ENCODE assay signal across 8 mouse cellular contexts in genomic region chr2:151994350-151995122, GRCm38 (mm10). TPM values are rescaled to one million over a fixed set of nuclear protein-coding genes. Genes with fewer than 3 reads are reported as not detected.
DNase-seq lines count a peak whose midpoint lies in the region; ATAC-seq and TF ChIP-seq lines count a peak whose summit lies in the region.

No protein-coding gene starts in this region.

- 7% methylated on average over 22 of the region's 22 CpGs for WGBS in forebrain, postnatal 0 days
- WGBS in hindbrain, embryonic 10.5 days: 6% methylated on average over 22 of the region's 22 CpGs
- 7% methylated on average over 22 of the region's 22 CpGs for WGBS in lung, postnatal 0 days

- peak overlapping the region; percentile 19 to 41 for H3K4me3 ChIP-seq in MEL (ENCODE audit: control insufficient read depth in 1 of 2, insufficient read depth in 1 of 2, low read depth in 2 of 2, low read length in 2 of 2)
- H3K4me3 ChIP-seq in forebrain, postnatal 0 days (ENCODE audit: low read depth, low read length): no peak overlapping the region
- peak overlapping the region; percentile 22 for H3K4me3 ChIP-seq in hindbrain, embryonic 10.5 days
- H3K4me3 ChIP-seq in lung, postnatal 0 days (ENCODE audit: low read depth, low read length): no peak overlapping the region

- H3K4me2 ChIP-seq in forebrain, postnatal 0 days (ENCODE audit: low read depth): peak overlapping the region; percentile 49
- H3K4me2 ChIP-seq in lung, postnatal 0 days (replicated peaks; ENCODE audit: low read depth, low read length): peak overlapping the region; percentile 43

- H3K9me3 ChIP-seq in MEL (replicated peaks; ENCODE audit: insufficient read depth, low read length): no peaks in the 10 kb centered on the region
- no peaks in the 10 kb centered on the region for H3K9me3 ChIP-seq in forebrain, postnatal 0 days (ENCODE audit: low read length)
- no peaks in the 10 kb centered on the region for H3K9me3 ChIP-seq in hindbrain, embryonic 10.5 days
- no peaks in the 10 kb centered on the region for H3K9me3 ChIP-seq in lung, postnatal 0 days (ENCODE audit: low read length)

- peaks cover 17 to 25% of the 10 kb centered on the region in 2 experiments for H3K4me1 ChIP-seq in MEL (ENCODE audit: control insufficient read depth in 1 of 2, insufficient read depth in 2 of 2, low read length in 2 of 2)
- H3K4me1 ChIP-seq in forebrain, postnatal 0 days (ENCODE audit: insufficient read depth): no peaks in the 10 kb centered on the region
- H3K4me1 ChIP-seq in hindbrain, embryonic 10.5 days (replicated peaks): peaks cover 49% of the 10 kb centered on the region
- H3K4me1 ChIP-seq in lung, postnatal 0 days (ENCODE audit: insufficient read depth, low read depth, low read length): no peaks in the 10 kb centered on the region

- peak; percentile 88 for DNase-seq in MEL (ENCODE audit: low read depth, low spot score)
- DNase-seq in cerebellum, adult 18-20 months: peak; percentile 70 to 79
- DNase-seq in forebrain, postnatal 0 days: peak; percentile 88
- peak; percentile 80 for DNase-seq in hindbrain, embryonic 10.5 days (ENCODE audit: low spot score)
- DNase-seq in layer of hippocampus, adult 9-11 months: peak; percentile 48
- peak; percentile 82 for DNase-seq in lung, postnatal 0 days (ENCODE audit: low spot score)
- peak; percentile 53 for DNase-seq in ovary, postnatal 10 days (ENCODE audit: low spot score)
- peak; percentile 78 for DNase-seq in thymus, postnatal 0 days (ENCODE audit: low spot score)

- H3K79me2 ChIP-seq in MEL (ENCODE audit: control insufficient read depth, insufficient read depth, low read length, poor library complexity): no peaks in the 10 kb centered on the region

- no peak for TF ChIP-seq POLR2A in MEL (IDR thresholded peaks at IDR 0.05; ENCODE audit: control insufficient read depth in 1 of 2, insufficient read depth in 1 of 2, low read depth in 1 of 2, low read length in 2 of 2, poor library complexity in 1 of 2)

- peak; percentile 87 to 93 (median 87) for TF ChIP-seq CTCF in MEL (IDR thresholded peaks at IDR 0.05 in 2 of 3, conservative IDR thresholded peaks at IDR 0.05 in 1 of 3; ENCODE audit: control insufficient read depth in 1 of 3, insufficient read depth in 1 of 3, low read depth in 2 of 3, low read length in 3 of 3, poor library complexity in 1 of 3, severe bottlenecking in 1 of 3)
- peak; percentile 92 for TF ChIP-seq CTCF in forebrain, postnatal 0 days (IDR thresholded peaks at IDR 0.05; ENCODE audit: low read depth)
- TF ChIP-seq CTCF in lung, postnatal 0 days (IDR thresholded peaks at IDR 0.05): peak; percentile 93

- H3K27ac ChIP-seq in MEL (ENCODE audit: control insufficient read depth, low read depth, low read length): no peak overlapping the region
- no peak overlapping the region for H3K27ac ChIP-seq in forebrain, postnatal 0 days (ENCODE audit: low read depth, low read length)
- peak overlapping the region; percentile 54 for H3K27ac ChIP-seq in hindbrain, embryonic 10.5 days
- no peak overlapping the region for H3K27ac ChIP-seq in lung, postnatal 0 days (ENCODE audit: low read length)

- TF ChIP-seq RAD21 in MEL (IDR thresholded peaks at IDR 0.05; ENCODE audit: low read depth, low read length): peak; percentile 76

- TF ChIP-seq EP300 in MEL (IDR thresholded peaks at IDR 0.05; ENCODE audit: low read depth in 1 of 2, low read length in 2 of 2): no peak
- TF ChIP-seq EP300 in lung, postnatal 0 days (IDR thresholded peaks at IDR 0.05): no peak

- peak; percentile 64 for ATAC-seq in forebrain, postnatal 0 days
- no peak for ATAC-seq in lung, postnatal 0 days

- H3K27me3 ChIP-seq in MEL (ENCODE audit: control insufficient read depth in 1 of 2, insufficient read depth in 2 of 2, low read length in 2 of 2): peaks cover 0 to 1% of the 10 kb centered on the region in 2 experiments; a peak in 2 of 4 replicates
- peaks cover 18% of the 10 kb centered on the region for H3K27me3 ChIP-seq in forebrain, postnatal 0 days (ENCODE audit: insufficient read depth, low read length)
- peaks cover 65% of the 10 kb centered on the region for H3K27me3 ChIP-seq in hindbrain, embryonic 10.5 days (ENCODE audit: insufficient read depth, poor library complexity, severe bottlenecking)
- no peaks in the 10 kb centered on the region for H3K27me3 ChIP-seq in lung, postnatal 0 days (replicated peaks; ENCODE audit: insufficient read depth, low read length)

- H3K36me3 ChIP-seq in MEL (ENCODE audit: control insufficient read depth in 1 of 2, insufficient read depth in 2 of 2, low read length in 2 of 2): peaks cover 0 to 13% of the 10 kb centered on the region in 2 experiments; a peak in 2 of 4 replicates
- H3K36me3 ChIP-seq in forebrain, postnatal 0 days (ENCODE audit: insufficient read depth): no peaks in the 10 kb centered on the region
- no peaks in the 10 kb centered on the region for H3K36me3 ChIP-seq in hindbrain, embryonic 10.5 days
- H3K36me3 ChIP-seq in lung, postnatal 0 days (ENCODE audit: insufficient read depth, low read length): no peaks in the 10 kb centered on the region

- H3K9ac ChIP-seq in MEL (ENCODE audit: control insufficient read depth, low read depth, low read length, poor library complexity, severe bottlenecking): peak overlapping the region; percentile 46
- H3K9ac ChIP-seq in forebrain, postnatal 0 days: no peak overlapping the region
- H3K9ac ChIP-seq in lung, postnatal 0 days (replicated peaks; ENCODE audit: low read depth): no peak overlapping the region

TF ChIP-seq in MEL, 35 proteins besides CTCF, POLR2A, EP300 and RAD21:
- 0 out of 2 replicates have a peak, but pooled peaks have one; percentile 29 for TF ChIP-seq HCFC1 (IDR thresholded peaks at IDR 0.05; ENCODE audit: low read depth, low read length)
- TF ChIP-seq ELF1 (IDR thresholded peaks at IDR 0.05; ENCODE audit: low read depth, low read length): 0 out of 2 replicates have a peak, but pooled peaks have one; percentile 14
- TF ChIP-seq USF1 (IDR thresholded peaks at IDR 0.05; ENCODE audit: low read depth, low read length): peak; percentile 63
- TF ChIP-seq SMC3 (IDR thresholded peaks at IDR 0.05; ENCODE audit: low read depth, low read length): peak; percentile 89
- peak; percentile 35; the same call in 1 of the 2 replicates for TF ChIP-seq SIN3A (IDR thresholded peaks at IDR 0.05; ENCODE audit: low read length)
- TF ChIP-seq MXI1 (IDR thresholded peaks at IDR 0.05; ENCODE audit: low read depth, low read length): 0 out of 2 replicates have a peak, but pooled peaks have one; percentile 32
- no peak for TF ChIP-seq MAFK (IDR thresholded peaks at IDR 0.05; ENCODE audit: borderline replicate concordance, low read depth, low read length)
- TF ChIP-seq ZC3H11A (IDR thresholded peaks at IDR 0.05; ENCODE audit: low read depth, low read length): peak; percentile 62
- TF ChIP-seq MYC (IDR thresholded peaks at IDR 0.05; ENCODE audit: low read depth, low read length): no peak
TF ChIP-seq in MEL: peak in this region for 7.

RNA-seq across cellular contexts. Expression of gene Slc52a3, which starts 1.8 kb away (rescaled TPM):
- total RNA-seq in MEL (2012; rRNA removed): 11.1 and 14.8 TPM in 2 replicates
- polyA plus RNA-seq in MEL (2012; ENCODE audit: insufficient read depth in 1 of 2, insufficient read length in 2 of 2, low read depth in 1 of 2, low replicate concordance in 2 of 2, missing spikeins in 1 of 2): 10 to 100 TPM in 1 of 2 experiments, not detected in 1; 17.0 TPM
- total RNA-seq in forebrain, postnatal 0 days (2014; rRNA removed): 0.92 and 2.2 TPM in 2 replicates
- polyA plus RNA-seq in forebrain, postnatal 0 days (2015; fragmentation: Nextera tagmentation; extraction: Ambion mirVana): 2.0 TPM in 2 replicates
- polyA plus RNA-seq in hindbrain, embryonic 10.5 days (2016; fragmentation: Nextera tagmentation; extraction: Ambion mirVana): 0.90 and 1.3 TPM in 2 replicates
- polyA plus RNA-seq in lung, postnatal 0 days (2015; fragmentation: Nextera tagmentation; extraction: Ambion mirVana): 26.0 and 26.7 TPM in 2 replicates
- 1.5 and 1.6 TPM in 2 replicates for polyA plus RNA-seq in thymus, postnatal 0 days (2015; fragmentation: Nextera tagmentation; extraction: Ambion mirVana)

RNA-seq across cellular contexts. Expression of gene Fam110a, which starts 14.5 kb away (rescaled TPM):
- 5.7 TPM in 2 replicates for total RNA-seq in MEL (2012; rRNA removed)
- polyA plus RNA-seq in MEL (2012; ENCODE audit: insufficient read depth in 1 of 2, insufficient read length in 2 of 2, low read depth in 1 of 2, low replicate concordance in 2 of 2, missing spikeins in 1 of 2): 10 to 100 TPM in 1 of 2 experiments, not detected in 1; 10.8 TPM
- total RNA-seq in forebrain, postnatal 0 days (2014; rRNA removed): 17.2 and 24.3 TPM in 2 replicates
- polyA plus RNA-seq in forebrain, postnatal 0 days (2015; fragmentation: Nextera tagmentation; extraction: Ambion mirVana): 41.2 and 47.7 TPM in 2 replicates
- 99.4 and 149 TPM in 2 replicates for polyA plus RNA-seq in hindbrain, embryonic 10.5 days (2016; fragmentation: Nextera tagmentation; extraction: Ambion mirVana)
- polyA plus RNA-seq in lung, postnatal 0 days (2015; fragmentation: Nextera tagmentation; extraction: Ambion mirVana): 34.8 and 36.3 TPM in 2 replicates
- polyA plus RNA-seq in thymus, postnatal 0 days (2015; fragmentation: Nextera tagmentation; extraction: Ambion mirVana): 30.3 and 31.0 TPM in 2 replicates

Comparison
In these comparisons a context has a peak if more than half of its experiments do, and no peak if none do; other contexts are left out.
1. H3K4me3 ChIP-seq: peak in MEL (2 of 2) and hindbrain, embryonic 10.5 days (single experiment); none in forebrain, postnatal 0 days (single experiment) and lung, postnatal 0 days (single experiment).
2. Peak in every context shown above with its lines, with median percentiles within 50 percentile points of each other: DNase-seq and CTCF ChIP-seq.